ENCODE assay signal across 36 mouse cellular contexts in the genomic region with DNA sequence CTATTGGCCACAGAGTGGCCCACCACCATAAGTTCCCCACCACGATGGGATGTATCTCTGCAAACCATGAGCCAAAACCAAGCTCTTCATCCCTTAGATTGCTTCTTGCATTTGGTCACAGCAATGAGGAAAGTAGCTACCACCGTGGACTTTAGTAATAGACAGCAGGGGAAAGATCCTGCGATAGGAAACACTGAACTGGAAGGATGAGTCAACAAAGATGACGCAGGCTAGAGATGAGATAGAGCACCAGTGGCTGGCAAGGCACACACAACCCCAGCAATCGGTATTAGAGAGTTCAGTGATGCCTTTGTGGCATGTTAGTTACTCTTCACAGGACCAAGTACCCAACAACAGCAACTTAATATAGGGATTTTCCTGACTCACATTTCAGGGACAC. TPM values are rescaled to one million over a fixed set of nuclear protein-coding genes. Genes with fewer than 3 reads are reported as not detected.
"Had no signal": no experiment of that assay in that cellular context is flagged by ENCODE, and none has a peak within 500 bp of the region (broad histone marks: within the 10 kb centered on the region; RNA-seq: fewer than 3 reads in every experiment).

No protein-coding gene starts in this region.

- H3K36me3 ChIP-seq: embryonic facial prominence, embryonic 10.5 days; embryonic facial prominence, embryonic 12.5 days; embryonic facial prominence, embryonic 13.5 days; embryonic facial prominence, embryonic 15.5 days; forebrain, embryonic 10.5 days; forebrain, embryonic 12.5 days; forebrain, embryonic 15.5 days had no signal

- H3K9ac ChIP-seq: embryonic facial prominence, embryonic 12.5 days; embryonic facial prominence, embryonic 13.5 days; embryonic facial prominence, embryonic 15.5 days; forebrain, embryonic 12.5 days; forebrain, embryonic 13.5 days; forebrain, embryonic 15.5 days; forebrain, postnatal 0 days had no signal

- ATAC-seq: forebrain, embryonic 13.5 days; forebrain, embryonic 14.5 days; forebrain, embryonic 15.5 days; forebrain, embryonic 16.5 days; forebrain, postnatal 0 days had no signal

- H3K9me3 ChIP-seq: embryonic facial prominence, embryonic 10.5 days; embryonic facial prominence, embryonic 12.5 days; embryonic facial prominence, embryonic 13.5 days; embryonic facial prominence, embryonic 15.5 days; forebrain, embryonic 10.5 days; forebrain, embryonic 12.5 days; forebrain, embryonic 13.5 days; forebrain, embryonic 15.5 days had no signal

- H3K4me3 ChIP-seq: embryonic facial prominence, embryonic 10.5 days; embryonic facial prominence, embryonic 12.5 days; embryonic facial prominence, embryonic 13.5 days; embryonic facial prominence, embryonic 15.5 days; erythroblast, embryonic 14.5 days; forebrain, embryonic 10.5 days; forebrain, embryonic 12.5 days; forebrain, embryonic 13.5 days; forebrain, embryonic 15.5 days; gastrocnemius, adult 2 months; heart, adult 2 months had no signal

- DNase-seq: cerebellum, adult 9-10 months; cerebellum, adult 9-11 months; cerebellum, postnatal 10 days; cerebellum, postnatal 14 days; cerebellum, postnatal 25 days; cerebellum, postnatal 36 days; embryo, embryonic 11 days; forebrain, postnatal 0 days; gastrocnemius, adult 2 months; gastrocnemius, postnatal 10 days; gastrocnemius, postnatal 14 days; gastrocnemius, postnatal 25 days; gastrocnemius, postnatal 36 days; heart, adult 11 months; heart, adult 18-20 months; heart, adult 2 months had no signal

- H3K27me3 ChIP-seq: embryonic facial prominence, embryonic 12.5 days; embryonic facial prominence, embryonic 13.5 days; embryonic facial prominence, embryonic 15.5 days; forebrain, embryonic 12.5 days; forebrain, embryonic 13.5 days; forebrain, embryonic 15.5 days had no signal

- H3K27ac ChIP-seq: embryonic facial prominence, embryonic 10.5 days; embryonic facial prominence, embryonic 12.5 days; embryonic facial prominence, embryonic 13.5 days; embryonic facial prominence, embryonic 15.5 days; forebrain, embryonic 10.5 days; forebrain, embryonic 12.5 days; forebrain, embryonic 13.5 days; forebrain, embryonic 15.5 days; gastrocnemius, adult 2 months; heart, adult 2 months had no signal

RNA-seq across cellular contexts. Expression of gene Muc5ac, which starts 12.6 kb away (rescaled TPM):
- total RNA-seq: common myeloid progenitor, adult 5-6 weeks; forebrain, postnatal 0 days; gastrocnemius, adult 18-20 months; gastrocnemius, adult 2 months; gastrocnemius, adult 8-10 months; gastrocnemius, postnatal 10 days; gastrocnemius, postnatal 14 days; gastrocnemius, postnatal 25 days; gastrocnemius, postnatal 36 days; gastrocnemius, postnatal 4 days; granulocyte monocyte progenitor cell, adult 5-6 weeks; heart, adult 2 months; heart, adult 8-10 months had no signal
- polyA plus RNA-seq: cortical plate, adult 2 months; embryonic facial prominence, embryonic 10.5 days; embryonic facial prominence, embryonic 11.5 days; embryonic facial prominence, embryonic 12.5 days; embryonic facial prominence, embryonic 13.5 days; erythroblast, embryonic 14.5 days; forebrain, embryonic 10.5 days; forebrain, embryonic 11.5 days; forebrain, embryonic 12.5 days; forebrain, embryonic 13.5 days; forebrain, embryonic 14.5 days; forebrain, embryonic 15.5 days; forebrain, embryonic 16.5 days; forebrain, postnatal 0 days had no signal
